Mouse (Mus musculus): ENCODE results near the gene Usp11. TPM values are rescaled to one million over a fixed set of nuclear protein-coding genes. Genes with fewer than 3 reads are reported as not detected.
A peak's percentile ranks its signal among the peaks of the same experiment; 100 is the strongest.
"Not testable (repeated sequence)": the region's sequence is repeated elsewhere in the genome, so short reads cannot be mapped to it uniquely, and the experiment has no call there.

Usp11 gene
- polyA plus RNA-seq, 1 experiment: not detected

- TF ChIP-seq POLR2A (IDR thresholded peaks at IDR 0.05; ENCODE audit: insufficient read depth, low read depth, low read length) (peak; percentile 67), CTCF (IDR thresholded peaks at IDR 0.05; ENCODE audit: insufficient read depth, low read depth, low read length) (no peak)
- H3K4me3 ChIP-seq (ENCODE audit: insufficient read depth, low read depth, low read length): peak overlapping the region; percentile 59
- 24% methylated on average over 33 of the region's 33 CpGs for WGBS
- H3K27ac ChIP-seq (ENCODE audit: insufficient read depth, low read depth, low read length): peak overlapping the region; percentile 98
- H3K4me1 ChIP-seq (ENCODE audit: control insufficient read depth, insufficient read depth, low read length): no peaks in the 10 kb centered on the region
Measured at GRCm38 (mm10) chrX:20688068-20688547, 15.6 kb upstream of the Usp11 start.

DNA sequence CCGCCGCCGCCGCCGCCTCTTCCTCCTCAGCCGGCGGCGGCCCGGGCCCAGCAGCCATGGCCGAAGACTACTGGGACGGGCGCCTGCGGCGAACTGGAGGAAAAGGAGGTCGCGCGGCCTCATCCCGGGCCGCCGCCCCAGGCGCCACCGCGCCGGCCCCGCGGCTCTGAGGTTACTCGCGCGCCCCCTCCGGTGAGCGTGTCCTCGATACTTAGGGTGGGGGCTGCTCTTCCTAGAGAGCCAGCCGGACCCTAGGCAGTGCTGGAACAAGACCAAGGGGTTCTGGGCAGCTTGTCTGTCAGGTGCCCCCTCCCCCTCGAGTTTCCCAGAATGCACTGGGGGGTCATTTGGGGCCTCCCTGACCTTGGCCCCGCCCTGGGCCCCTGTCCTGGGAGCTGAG is 15.1 kb upstream of the Usp11 start:
- no peak; the same call in 1 of the 2 replicates for TF ChIP-seq POLR2A (IDR thresholded peaks at IDR 0.05; ENCODE audit: insufficient read depth, low read depth, low read length)
- no peak for TF ChIP-seq CTCF (IDR thresholded peaks at IDR 0.05; ENCODE audit: insufficient read depth, low read depth, low read length)
- WGBS: 26% methylated on average over 34 of the region's 35 CpGs
- no peaks in the 10 kb centered on the region for H3K4me1 ChIP-seq (ENCODE audit: control insufficient read depth, insufficient read depth, low read length)
- no peak overlapping the region for H3K27ac ChIP-seq (ENCODE audit: insufficient read depth, low read depth, low read length)
- H3K4me3 ChIP-seq (ENCODE audit: insufficient read depth, low read depth, low read length): peak overlapping the region; percentile 59

DNA sequence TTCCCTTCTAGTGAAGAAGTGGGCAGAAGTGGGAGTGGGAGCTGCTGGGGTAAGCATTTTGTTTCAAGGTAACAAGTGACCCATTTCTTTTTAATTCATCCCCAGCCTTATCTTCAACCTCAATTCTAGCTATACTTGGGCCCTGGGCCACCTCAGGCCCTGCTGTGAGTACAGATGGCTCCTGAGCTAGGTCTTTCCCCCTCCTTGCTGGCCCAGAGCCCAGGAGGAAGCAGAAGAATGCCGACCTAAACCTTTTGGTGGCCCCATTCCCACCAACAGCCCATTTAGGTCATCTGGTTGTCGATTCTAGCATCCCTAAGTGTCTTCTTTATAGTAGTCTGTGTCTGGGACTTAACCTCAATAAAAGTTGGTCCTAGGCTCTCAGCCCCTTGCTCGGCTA is 12.1 kb upstream of the Usp11 start:
- H3K4me3 ChIP-seq (ENCODE audit: insufficient read depth, low read depth, low read length): no peak overlapping the region
- WGBS: 42% methylated on average over 3 of the region's 3 CpGs
- H3K4me1 ChIP-seq (ENCODE audit: control insufficient read depth, insufficient read depth, low read length): no peaks in the 10 kb centered on the region
- no peak overlapping the region for H3K27ac ChIP-seq (ENCODE audit: insufficient read depth, low read depth, low read length)
- TF ChIP-seq POLR2A (IDR thresholded peaks at IDR 0.05; ENCODE audit: insufficient read depth, low read depth, low read length) (no peak), CTCF (IDR thresholded peaks at IDR 0.05; ENCODE audit: insufficient read depth, low read depth, low read length) (no peak)

- Histone ChIP-seq H3K4me3 (ENCODE audit: insufficient read depth, low read depth, low read length) (no peak overlapping the region), H3K4me1 (ENCODE audit: control insufficient read depth, insufficient read depth, low read length) (no peaks in the 10 kb centered on the region), H3K27ac (ENCODE audit: insufficient read depth, low read depth, low read length) (no peak overlapping the region)
- WGBS: 100% methylated on average over 1 of the region's 1 CpGs
- TF ChIP-seq POLR2A (IDR thresholded peaks at IDR 0.05; ENCODE audit: insufficient read depth, low read depth, low read length) (no peak), CTCF (IDR thresholded peaks at IDR 0.05; ENCODE audit: insufficient read depth, low read depth, low read length) (no peak)
Measured at GRCm38 (mm10) chrX:20692616-20693015, 11.1 kb upstream of the Usp11 start.

GRCm38 (mm10) chrX:20695842-20696241 is 7.9 kb upstream of the Usp11 start:
- 97% methylated on average over 4 of the region's 4 CpGs for WGBS
- H3K4me1 ChIP-seq (ENCODE audit: control insufficient read depth, insufficient read depth, low read length): no peaks in the 10 kb centered on the region
- no peak overlapping the region for H3K4me3 ChIP-seq (ENCODE audit: insufficient read depth, low read depth, low read length)
- no peak overlapping the region for H3K27ac ChIP-seq (ENCODE audit: insufficient read depth, low read depth, low read length)
- no peak for TF ChIP-seq CTCF (IDR thresholded peaks at IDR 0.05; ENCODE audit: insufficient read depth, low read depth, low read length)
- no peak for TF ChIP-seq POLR2A (IDR thresholded peaks at IDR 0.05; ENCODE audit: insufficient read depth, low read depth, low read length)

- Histone ChIP-seq H3K27ac (ENCODE audit: insufficient read depth, low read depth, low read length) (peak overlapping the region; percentile 88), H3K4me3 (ENCODE audit: insufficient read depth, low read depth, low read length) (peak overlapping the region; percentile 83), H3K4me1 (ENCODE audit: control insufficient read depth, insufficient read depth, low read length) (no peaks in the 10 kb centered on the region)
- TF ChIP-seq POLR2A (IDR thresholded peaks at IDR 0.05; ENCODE audit: insufficient read depth, low read depth, low read length): no peak
- no peak for TF ChIP-seq CTCF (IDR thresholded peaks at IDR 0.05; ENCODE audit: insufficient read depth, low read depth, low read length)
- 17% methylated on average over 32 of the region's 32 CpGs for WGBS
Measured at GRCm38 (mm10) chrX:20704295-20705082, 783 bp downstream of the Usp11 start.

DNA sequence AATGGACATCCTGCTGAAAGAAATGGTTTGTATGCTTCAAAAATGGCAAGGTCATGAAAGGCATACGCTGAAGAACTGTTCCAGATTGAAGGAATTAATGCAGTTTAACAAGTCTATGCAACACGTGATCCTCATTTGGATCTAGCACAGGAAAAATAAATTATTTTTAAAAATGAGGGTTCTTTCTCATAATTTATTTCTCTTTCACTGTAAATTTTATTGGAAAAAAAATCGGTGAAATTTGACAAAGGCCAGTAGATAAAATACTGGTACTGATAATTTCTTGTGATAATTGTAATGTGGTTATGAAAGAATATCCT is 1.3 kb downstream of the Usp11 start:
- Histone ChIP-seq H3K4me3 (ENCODE audit: insufficient read depth, low read depth, low read length) (no peak overlapping the region), H3K4me1 (ENCODE audit: control insufficient read depth, insufficient read depth, low read length) (no peaks in the 10 kb centered on the region), H3K27ac (ENCODE audit: insufficient read depth, low read depth, low read length) (no peak overlapping the region)
- 17% methylated on average over 3 of the region's 3 CpGs for WGBS
- TF ChIP-seq POLR2A (IDR thresholded peaks at IDR 0.05; ENCODE audit: insufficient read depth, low read depth, low read length) (no peak), CTCF (IDR thresholded peaks at IDR 0.05; ENCODE audit: insufficient read depth, low read depth, low read length) (no peak)

DNA sequence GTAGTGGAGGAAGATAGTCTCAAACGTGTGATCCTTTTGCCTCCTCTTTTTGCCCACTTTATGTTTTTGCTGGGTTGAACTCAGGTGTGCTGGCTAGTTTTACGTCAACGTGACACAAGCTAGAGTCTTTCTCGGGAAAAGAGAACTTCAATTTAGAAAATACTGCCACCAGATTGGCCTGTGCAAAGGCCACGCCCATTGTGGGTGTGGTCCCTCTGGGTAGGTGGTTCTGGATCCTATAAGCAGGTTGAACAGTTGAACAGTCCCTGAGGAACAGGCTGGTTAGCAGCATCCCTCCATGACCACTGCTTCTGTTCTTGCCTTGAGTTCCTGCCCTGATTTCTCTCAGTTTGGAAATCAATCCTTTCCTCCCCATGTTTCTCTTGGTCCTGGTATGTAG is 25.0 kb downstream of the Usp11 start:
- no peaks in the 10 kb centered on the region for H3K4me1 ChIP-seq (ENCODE audit: control insufficient read depth, insufficient read depth, low read length)
- H3K4me3 ChIP-seq (ENCODE audit: insufficient read depth, low read depth, low read length): no peak overlapping the region
- no peak overlapping the region for H3K27ac ChIP-seq (ENCODE audit: insufficient read depth, low read depth, low read length)
- TF ChIP-seq POLR2A (IDR thresholded peaks at IDR 0.05; ENCODE audit: insufficient read depth, low read depth, low read length) (no peak), CTCF (IDR thresholded peaks at IDR 0.05; ENCODE audit: insufficient read depth, low read depth, low read length) (no peak)
- 76% methylated on average over 5 of the region's 5 CpGs for WGBS

GRCm38 (mm10) chrX:20730048-20730447 is 26.3 kb downstream of the Usp11 start:
- H3K4me3 ChIP-seq (ENCODE audit: insufficient read depth, low read depth, low read length); H3K27ac ChIP-seq (ENCODE audit: insufficient read depth, low read depth, low read length); H3K4me1 ChIP-seq (ENCODE audit: control insufficient read depth, insufficient read depth, low read length): not testable (repeated sequence)
- WGBS: 48% methylated on average over 10 of the region's 10 CpGs

Measured in olfactory bulb, adult 2 months (tissue).